Mouse (Mus musculus): ENCODE results near the gene Zfp961.
A peak's percentile ranks its signal among the peaks of the same experiment; 100 is the strongest.
"Not testable (repeated sequence)": the region's sequence is repeated elsewhere in the genome, so short reads cannot be mapped to it uniquely, and the experiment has no call there.

Gene Zfp961

GRCm38 (mm10) chr8:71950482-71951221, at the start of gene Zfp961:
TSS of gene Zfp961 (plus strand) at chr8:71951038.
- DNase-seq (ENCODE audit: low spot score), result peak; percentile 99

GRCm38 (mm10) chr8:71903084-71903483, 47.8 kb upstream of the Zfp961 start:
- DNase-seq (ENCODE audit: low spot score), result not testable (repeated sequence)

- no peak for DNase-seq (ENCODE audit: low spot score)
These were observed 44.0 kb upstream of the Zfp961 start for GRCm38 (mm10) chr8:71906809-71907208.

GRCm38 (mm10) chr8:71907798-71908257, 43.0 kb upstream of the Zfp961 start:
- no peak for DNase-seq (ENCODE audit: low spot score)

DNA sequence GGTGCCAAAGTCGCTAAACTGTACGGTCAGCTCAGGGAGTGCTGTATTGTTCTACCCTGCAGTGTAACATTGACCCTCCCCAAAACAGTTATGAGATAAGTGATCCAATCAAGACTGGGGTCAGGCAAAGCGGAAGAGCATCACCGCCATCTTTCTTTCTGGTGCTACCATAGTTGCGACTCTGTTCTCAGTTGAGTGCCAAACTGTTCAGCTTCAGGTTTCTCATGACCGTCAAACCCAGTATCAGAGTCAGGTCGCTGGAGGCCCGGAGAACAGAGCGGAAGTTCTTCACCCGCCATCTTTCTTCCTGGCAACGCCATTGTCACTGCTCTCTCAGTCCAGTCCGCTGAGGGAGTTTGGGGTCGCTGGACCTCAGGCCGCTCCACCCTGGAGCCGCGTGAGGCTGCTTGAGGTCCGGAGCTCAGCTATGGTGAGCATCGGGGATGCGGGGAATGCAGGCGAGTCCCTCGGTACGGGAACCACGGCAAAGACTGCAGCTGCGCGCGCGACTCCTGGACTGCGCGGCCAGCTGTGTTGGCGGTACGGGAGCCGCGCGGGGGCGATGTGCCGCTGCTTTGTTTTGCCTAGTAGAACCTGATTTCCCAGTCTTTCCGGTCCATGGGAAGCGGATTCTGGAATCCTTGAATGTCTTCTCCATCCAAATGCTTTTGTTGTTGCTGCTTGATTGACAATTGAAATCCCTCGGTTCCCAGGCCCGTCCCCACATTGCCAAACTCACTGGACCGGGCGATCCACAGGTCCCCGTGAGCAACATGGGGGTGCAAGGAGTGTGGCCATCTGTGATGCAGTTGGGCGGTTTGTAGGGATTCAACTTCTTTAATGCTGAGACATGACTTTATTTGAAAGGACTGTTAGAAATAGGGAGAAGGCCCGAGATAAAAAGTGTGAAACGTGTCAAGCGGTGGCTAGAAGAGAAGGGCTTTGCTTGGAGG, 42.3 kb upstream of the Zfp961 start, which contains the start of the genes Zfp882 and Zfp617:
Gene Zfp882, plus strand, starts transcription at position 300 of the 953 bp plus-strand sequence.
Gene Zfp617, plus strand, starts transcription at position 327 of the 953 bp plus-strand sequence.
- DNase-seq (ENCODE audit: low spot score), result peak; percentile 75

GRCm38 (mm10) chr8:71912286-71912685, 38.6 kb upstream of the Zfp961 start:
- no peak for DNase-seq (ENCODE audit: low spot score)

- peak; percentile 91 for DNase-seq (ENCODE audit: low spot score)
These were observed 28.1 kb upstream of the Zfp961 start for GRCm38 (mm10) chr8:71922567-71923401.

- no peak for DNase-seq (ENCODE audit: low spot score)
These were observed 25.0 kb upstream of the Zfp961 start for GRCm38 (mm10) chr8:71925791-71926190.

GRCm38 (mm10) chr8:71926551-71926950, 24.3 kb upstream of the Zfp961 start:
- no peak for DNase-seq (ENCODE audit: low spot score)

GRCm38 (mm10) chr8:71927779-71928178, 23.1 kb upstream of the Zfp961 start:
- DNase-seq (ENCODE audit: low spot score), result peak; percentile 64

GRCm38 (mm10) chr8:71938037-71938436, 12.8 kb upstream of the Zfp961 start:
- not testable (repeated sequence) for DNase-seq (ENCODE audit: low spot score)

- peak; percentile 45 for DNase-seq (ENCODE audit: low spot score)
These were observed 10.3 kb upstream of the Zfp961 start for GRCm38 (mm10) chr8:71940293-71941208.

DNA sequence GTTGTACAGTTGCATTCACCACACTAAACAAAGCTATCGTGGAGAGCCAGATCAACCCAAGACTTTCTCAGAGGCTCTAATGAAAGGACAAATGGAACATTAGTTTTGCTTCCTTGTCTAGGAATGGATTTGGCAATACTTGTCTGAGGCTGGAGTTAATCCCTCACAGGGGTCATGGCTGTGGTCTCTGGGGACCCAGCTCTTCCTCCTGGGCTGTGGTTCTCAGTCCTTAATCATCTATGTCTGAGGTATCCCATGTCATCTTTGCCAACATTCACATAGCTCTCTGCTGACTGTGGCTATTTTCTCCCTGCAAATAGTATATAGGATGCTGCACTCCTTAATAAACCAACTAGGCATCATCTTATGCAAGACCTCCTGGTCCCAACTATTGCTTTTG, 9.1 kb upstream of the Zfp961 start:
- no peak for DNase-seq (ENCODE audit: low spot score)

- no peak for DNase-seq (ENCODE audit: low spot score)
These were observed 2.2 kb upstream of the Zfp961 start for GRCm38 (mm10) chr8:71948624-71949023.

DNA sequence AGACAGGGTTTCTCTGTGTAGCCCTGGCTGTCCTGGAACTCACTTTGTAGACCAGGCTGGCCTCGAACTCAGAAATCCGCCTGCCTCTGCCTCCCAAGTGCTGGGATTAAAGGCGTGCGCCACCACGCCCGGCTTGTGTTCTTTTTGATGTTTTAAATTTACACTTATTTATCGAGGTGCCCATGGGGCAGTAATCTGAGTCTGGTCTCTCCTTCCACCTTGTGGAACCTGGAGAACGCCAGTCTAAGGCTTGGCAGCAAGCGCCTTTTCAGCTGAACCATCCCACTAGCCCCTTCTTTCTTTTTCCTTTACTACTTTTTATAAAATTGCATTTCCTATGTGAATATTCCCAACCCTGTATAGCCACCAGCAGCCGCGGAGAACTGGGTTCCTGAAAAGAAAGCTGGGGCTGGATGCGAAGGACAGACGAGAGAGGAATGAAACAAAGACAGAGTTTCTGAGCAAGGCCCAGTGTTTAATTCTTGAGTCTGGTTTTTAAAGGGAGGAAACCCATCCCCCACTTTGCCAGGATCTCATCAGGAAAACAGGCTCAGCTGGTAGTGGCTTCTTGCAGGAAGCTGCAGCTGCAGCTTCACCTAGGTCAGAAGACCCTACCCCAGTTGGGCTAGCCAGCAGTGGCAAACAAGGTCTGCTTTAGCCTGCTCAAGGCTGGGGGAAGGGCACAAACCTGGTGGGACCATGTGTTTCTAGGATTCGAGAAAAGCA, 761 bp downstream of the Zfp961 start:
- no peak for DNase-seq (ENCODE audit: low spot score)

DNA sequence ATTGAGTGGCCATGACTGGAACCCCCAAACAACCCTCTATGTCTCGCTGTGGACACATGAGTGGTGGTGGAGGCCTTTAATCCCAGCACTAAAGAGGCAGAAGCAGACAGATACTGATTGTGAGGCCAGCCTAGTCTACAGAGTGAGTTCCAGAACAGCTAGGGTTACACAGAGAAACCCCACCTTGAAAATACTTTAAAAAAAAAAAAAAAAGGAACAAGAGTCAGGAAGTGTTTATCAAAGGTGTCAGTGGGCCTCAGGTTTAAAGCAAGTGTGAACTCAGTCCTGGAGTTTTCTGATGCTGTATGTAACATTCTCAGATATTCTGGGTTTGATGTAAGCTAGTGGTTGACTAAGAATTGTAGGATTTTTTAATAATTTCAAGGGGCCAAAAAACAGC, 1.7 kb downstream of the Zfp961 start:
- DNase-seq (ENCODE audit: low spot score), result no peak

GRCm38 (mm10) chr8:71952961-71953700, 2.3 kb downstream of the Zfp961 start:
- not testable (repeated sequence) for DNase-seq (ENCODE audit: low spot score)

GRCm38 (mm10) chr8:71954666-71955065, 3.8 kb downstream of the Zfp961 start:
- no peak for DNase-seq (ENCODE audit: low spot score)

DNA sequence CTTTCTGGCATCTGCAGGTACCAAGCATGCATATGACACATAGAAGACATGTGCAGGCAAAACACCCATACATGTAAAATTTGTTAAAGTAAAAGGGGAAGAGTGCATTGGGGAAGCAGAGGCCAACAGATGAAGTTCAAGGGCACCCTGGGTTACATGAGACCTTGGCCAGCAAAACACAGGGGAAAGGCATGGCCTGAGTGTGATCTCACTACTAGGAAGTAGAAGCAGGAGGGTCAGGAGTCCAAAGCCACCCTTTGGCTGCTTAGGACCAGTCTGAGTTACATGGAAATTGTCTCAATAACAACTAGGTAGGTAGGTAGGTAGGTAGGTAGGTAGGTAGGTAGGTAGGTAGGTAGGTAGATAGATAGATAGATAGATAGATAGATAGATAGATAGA, 9.6 kb downstream of the Zfp961 start:
- no peak for DNase-seq (ENCODE audit: low spot score)

Data from c-Kit-positive CD71-positive TER-119-positive erythroid progenitor cells, embryonic 14.5 days (primary cell).